In the genomic region with DNA sequence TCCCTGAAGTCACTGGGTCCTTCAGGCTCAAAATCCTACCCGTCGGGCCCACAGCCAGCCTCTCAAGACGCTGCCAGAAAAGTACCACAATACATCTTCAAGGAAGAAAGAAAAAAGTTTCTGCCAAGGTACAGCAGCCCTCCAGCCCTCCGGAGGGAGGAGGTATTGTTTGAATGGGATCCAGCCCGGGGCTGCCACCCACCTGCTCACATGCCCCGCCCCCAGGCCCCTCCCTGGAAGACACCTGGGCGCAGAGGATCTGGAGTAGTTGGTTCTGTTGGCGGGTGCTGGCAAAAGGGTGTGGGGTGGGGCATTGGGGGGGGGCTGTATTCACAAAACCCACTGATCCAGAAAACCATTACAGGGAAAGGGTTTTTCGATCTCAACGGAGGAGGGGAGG, we compare ENCODE assay signal across 14 mouse cellular contexts. TPM values are rescaled to one million over a fixed set of nuclear protein-coding genes. Genes with fewer than 3 reads are reported as not detected.
DNase-seq lines count a peak whose midpoint lies in the region; ATAC-seq lines count a peak whose summit lies in the region.
"Had no signal": no experiment of that assay in that cellular context is flagged by ENCODE, and none has a peak within 500 bp of the region (broad histone marks: within the 10 kb centered on the region; RNA-seq: fewer than 3 reads in every experiment).

No protein-coding gene starts in this region.

- H3K4me3 ChIP-seq in heart, embryonic 12.5 days = no peak overlapping the region
- H3K4me3 ChIP-seq in midbrain, embryonic 13.5 days (replicated peaks) = no peak overlapping the region

- 27% methylated on average over 10 of the region's 10 CpGs for WGBS in heart, embryonic 12.5 days
- WGBS in midbrain, embryonic 13.5 days = 12% methylated on average over 10 of the region's 10 CpGs

- H3K27ac ChIP-seq in heart, embryonic 12.5 days (ENCODE audit: poor library complexity, severe bottlenecking) = no peak overlapping the region
- no peak overlapping the region for H3K27ac ChIP-seq in midbrain, embryonic 13.5 days
- H3K27ac ChIP-seq: liver, embryonic 14.5 days had no signal

- no peak overlapping the region for H3K9ac ChIP-seq in heart, embryonic 12.5 days
- no peak overlapping the region for H3K9ac ChIP-seq in midbrain, embryonic 13.5 days (replicated peaks)
- H3K9ac ChIP-seq: liver, embryonic 14.5 days had no signal

- H3K4me1 ChIP-seq in heart, embryonic 12.5 days (replicated peaks) = no peaks in the 10 kb centered on the region
- peaks cover 14% of the 10 kb centered on the region for H3K4me1 ChIP-seq in midbrain, embryonic 13.5 days (replicated peaks)

- 0 out of 2 replicates have a peak, but pooled peaks have one; percentile 57 for ATAC-seq in heart, embryonic 12.5 days (ENCODE audit: insufficient number of reproducible peaks, low FRiP score)
- no peak for ATAC-seq in midbrain, embryonic 13.5 days
- ATAC-seq: intestine, postnatal 0 days had no signal

- H3K27me3 ChIP-seq in heart, embryonic 12.5 days (replicated peaks) = peaks cover 11% of the 10 kb centered on the region; the same call in 1 of the 2 replicates
- H3K27me3 ChIP-seq in midbrain, embryonic 13.5 days = peaks cover 9% of the 10 kb centered on the region; the same call in 1 of the 2 replicates

- intact Hi-C loops in heart, postnatal 36 days (cut with DNase I) = no loop called here

- no peaks in the 10 kb centered on the region for H3K36me3 ChIP-seq in heart, embryonic 12.5 days
- H3K36me3 ChIP-seq in midbrain, embryonic 13.5 days = 0 out of 2 replicates have a peak, but pooled peaks cover 2% of the 10 kb centered on the region

- H3K9me3 ChIP-seq in heart, embryonic 12.5 days (replicated peaks) = peaks cover 19% of the 10 kb centered on the region
- peaks cover 18% of the 10 kb centered on the region for H3K9me3 ChIP-seq in midbrain, embryonic 13.5 days

- DNase-seq in heart, adult 9 months (ENCODE audit: low spot score in 2 of 2) = no peak
- peak; percentile 5 for DNase-seq in urinary bladder, postnatal 14 days (ENCODE audit: low spot score)
- no peak for DNase-seq in urinary bladder, adult 18-20 months (ENCODE audit: low spot score in 2 of 2)
- DNase-seq in thymus, postnatal 10 days (ENCODE audit: low spot score in 2 of 2) = no peak
- no peak for DNase-seq in Muller cell, postnatal 12 days (ENCODE audit: inconsistent ontology term)
- no peak for DNase-seq in heart, postnatal 36 days
- DNase-seq: gastrocnemius, postnatal 14 days had no signal

- H3K4me2 ChIP-seq in heart, embryonic 12.5 days = no peak overlapping the region; the same call in 1 of the 2 replicates
- peak overlapping the region; percentile 37 for H3K4me2 ChIP-seq in midbrain, embryonic 13.5 days (replicated peaks)

RNA-seq across cellular contexts. Expression of a gene that starts 18.1 kb away (rescaled TPM):
- polyA plus RNA-seq in heart, embryonic 12.5 days (2016; fragmentation: Nextera tagmentation; extraction: Ambion mirVana) = not detected in 2 replicates
- polyA plus RNA-seq in midbrain, embryonic 13.5 days (2015; fragmentation: Nextera tagmentation; extraction: Ambion mirVana) = 0.14 and 0.27 TPM in 2 replicates
- not detected for total RNA-seq in heart, postnatal 36 days (2021)
- total RNA-seq: neutrophil, adult 5-6 weeks had no signal
- polyA plus RNA-seq: C2C12; intestine, postnatal 0 days; liver, embryonic 14.5 days; stomach, embryonic 14.5 days had no signal
